Mouse (Mus musculus) forebrain, postnatal 0 days (tissue): Measurements from ENCODE around the gene Tenm4. TPM values are rescaled to one million over a fixed set of nuclear protein-coding genes. Genes with fewer than 3 reads are reported as not detected.
A peak's percentile ranks its signal among the peaks of the same experiment; 100 is the strongest.

ENCODE experiments used
- ATAC-seq: fragments of 200-750 bp; cut with Nextera tagmentation; 2 replicates; pipeline ENCODE4 v1.8.0; 2017; ENCODE audit warnings: mild to moderate bottlenecking, moderate library complexity
- DNase-seq: peaks from one replicate; pipeline ENCODE4 v3.0.0-alpha.2; 2015
- H3K27ac ChIP-seq: fragments of 300-500 bp; sonication (generic); 2 replicates; pipeline ENCODE4 v1.5.1; 2014; ENCODE audit warnings: low read depth, mild to moderate bottlenecking, antibody characterized with exemption, low read length, moderate library complexity, mixed read lengths
- H3K27me3 ChIP-seq: fragments of 300-500 bp; sonication (generic); 2 replicates; pipeline ENCODE4 v1.6.1; 2014; ENCODE audit warnings: mild to moderate bottlenecking, low read length, mixed read lengths; ENCODE audit not compliant: insufficient read depth
- H3K36me3 ChIP-seq: fragments of 300-500 bp; sonication (generic); 2 replicates; pipeline ENCODE4 v1.6.1; 2014; ENCODE audit warnings: mild to moderate bottlenecking, moderate library complexity; ENCODE audit not compliant: insufficient read depth
- H3K4me1 ChIP-seq: fragments of 300-500 bp; sonication (generic); 2 replicates; pipeline ENCODE4 v1.6.1; 2014; ENCODE audit warnings: antibody characterized with exemption; ENCODE audit not compliant: insufficient read depth
- H3K4me2 ChIP-seq: fragments of 300-500 bp; sonication (generic); 2 replicates; pipeline ENCODE4 v1.6.1; 2014; ENCODE audit warnings: low read depth, mild to moderate bottlenecking, moderate library complexity
- H3K4me3 ChIP-seq: fragments of 300-500 bp; sonication (generic); 2 replicates; pipeline ENCODE4 v1.5.1; 2014; ENCODE audit warnings: low read depth, low read length, mixed read lengths
- H3K9ac ChIP-seq: fragments of 300-500 bp; sonication (generic); 2 replicates; pipeline ENCODE4 v1.6.1; 2014; ENCODE audit warnings: mild to moderate bottlenecking
- H3K9me3 ChIP-seq: fragments of 300-500 bp; sonication (generic); 2 replicates; pipeline ENCODE4 v1.6.1; 2016; ENCODE audit warnings: low read length
- CTCF ChIP-seq: sonication (generic); IDR thresholded peaks from 2 replicates; pipeline ENCODE4 v1.5.1; 2016; ENCODE audit warnings: antibody characterized with exemption, control low read depth, low read depth
- WGBS: fragments of 180-500 bp; shearing (Covaris S2); extraction: QIAGEN DNeasy Blood & Tissue Kit; methylation state at CpG from one replicate; pipeline ENCODE4 v1.1.7; 2014; 5-methylcytosine and 5-hydroxymethylcytosine counted together
- polyA plus RNA-seq: library from polyadenylated mRNA; unstranded; fragments of >200 nt; fragmentation: Nextera tagmentation; extraction: Ambion mirVana; gene quantifications from 2 replicates; pipeline ENCODE4 v1.2.1, GENCODE M21; 2015
- total RNA-seq: library from RNA; depleted of rRNA; stranded (reverse); fragments of >200 nt; gene quantifications from 2 replicates; pipeline ENCODE4 v1.2.3, GENCODE M21; 2014

Tenm4 gene
- total and polyA plus RNA-seq, 2 experiments from 2014 or later: 50.6 to 69.5 TPM

DNA sequence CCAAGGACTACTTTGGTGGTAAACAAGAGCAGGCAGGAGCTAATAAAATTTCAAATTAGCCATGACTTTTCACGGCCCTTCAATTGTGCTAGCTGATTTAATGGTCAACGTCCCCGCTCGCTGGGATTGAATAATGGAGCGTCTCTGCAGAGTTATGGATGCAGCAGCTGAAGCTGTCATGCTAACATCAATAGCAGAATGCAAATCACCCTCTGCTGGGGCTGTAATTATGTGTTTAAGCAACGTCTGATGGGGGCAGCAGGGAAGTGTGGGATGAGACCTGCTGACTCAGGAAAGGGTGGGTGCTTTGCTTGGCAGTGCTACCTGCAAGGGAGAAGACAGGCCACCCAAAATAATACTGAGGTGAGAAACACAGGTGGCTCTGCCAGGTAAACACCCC is 649.3 kb downstream of the Tenm4 start:
- no peak overlapping the region for H3K4me2 ChIP-seq
- no peak for TF ChIP-seq CTCF
- no peak overlapping the region for H3K9ac ChIP-seq
- peak overlapping the region; percentile 9; the same call in 1 of the 2 replicates for H3K27ac ChIP-seq
- H3K4me3 ChIP-seq: no peak overlapping the region
- no peaks in the 10 kb centered on the region for H3K9me3 ChIP-seq
- peak; percentile 72 for ATAC-seq
- H3K4me1 ChIP-seq: peaks cover 12% of the 10 kb centered on the region
- H3K27me3 ChIP-seq: no peaks in the 10 kb centered on the region
- H3K36me3 ChIP-seq: 0 out of 2 replicates have a peak, but pooled peaks cover 3% of the 10 kb centered on the region
- DNase-seq: no peak
- 26% methylated on average over 6 of the region's 6 CpGs for WGBS

DNA sequence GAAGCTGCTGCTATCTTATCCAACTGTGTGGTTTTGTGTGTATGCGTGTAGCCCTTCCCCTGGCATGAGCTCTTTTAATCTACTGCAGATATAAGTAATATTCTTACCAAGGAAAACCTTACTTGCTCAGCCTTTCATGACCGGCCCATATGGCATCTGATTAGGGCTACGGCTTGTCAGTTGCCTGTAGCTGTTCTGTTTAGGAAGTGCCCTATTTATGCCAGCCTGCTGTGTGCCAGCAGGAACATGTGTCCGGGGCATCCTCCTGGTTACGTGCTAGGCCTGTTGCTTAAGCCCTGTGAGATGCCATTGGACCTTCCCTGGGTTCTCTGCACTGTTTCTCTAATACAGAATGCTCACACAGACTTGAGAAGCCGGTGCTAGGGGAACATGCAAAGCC is 655.1 kb downstream of the Tenm4 start:
- Histone ChIP-seq H3K9ac (no peak overlapping the region), H3K4me1 (no peaks in the 10 kb centered on the region), H3K36me3 (peaks cover 3% of the 10 kb centered on the region; the same call in 1 of the 2 replicates), H3K27me3 (no peaks in the 10 kb centered on the region), H3K4me2 (no peak overlapping the region), H3K27ac (no peak overlapping the region), H3K4me3 (no peak overlapping the region), H3K9me3 (no peaks in the 10 kb centered on the region)
- ATAC-seq (no peak), DNase-seq (no peak)
- WGBS: 66% methylated on average over 6 of the region's 6 CpGs
- no peak for TF ChIP-seq CTCF

DNA sequence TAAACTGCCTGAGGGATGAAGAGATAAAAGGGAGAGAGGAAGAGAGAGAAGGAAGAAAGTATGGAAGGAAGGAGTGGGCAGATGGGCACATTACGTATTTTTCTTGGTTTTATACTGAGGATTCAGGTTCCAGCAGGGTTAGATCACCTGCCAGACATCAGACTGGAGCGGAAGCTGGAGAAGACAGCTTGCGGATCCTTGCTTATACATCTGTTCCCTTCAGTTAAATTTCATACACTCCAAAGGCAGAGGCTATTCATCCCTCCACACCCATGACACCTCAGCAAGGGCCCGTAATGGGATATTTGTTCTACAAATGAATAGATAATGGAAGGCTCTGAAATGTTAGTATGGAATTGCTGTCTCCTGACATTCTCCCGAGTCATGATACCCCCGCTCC is 655.6 kb downstream of the Tenm4 start:
- WGBS: 86% methylated on average over 6 of the region's 6 CpGs
- no peak for TF ChIP-seq CTCF
- DNase-seq: no peak
- H3K4me1 ChIP-seq: no peaks in the 10 kb centered on the region
- no peaks in the 10 kb centered on the region for H3K27me3 ChIP-seq
- H3K27ac ChIP-seq: no peak overlapping the region
- H3K9me3 ChIP-seq: no peaks in the 10 kb centered on the region
- H3K4me2 ChIP-seq: no peak overlapping the region
- H3K4me3 ChIP-seq: no peak overlapping the region
- peaks cover 3% of the 10 kb centered on the region; the same call in 1 of the 2 replicates for H3K36me3 ChIP-seq
- H3K9ac ChIP-seq: no peak overlapping the region
- ATAC-seq: no peak

GRCm38 (mm10) chr7:96832551-96832950 is 661.5 kb downstream of the Tenm4 start:
- Histone ChIP-seq H3K4me1 (0 out of 2 replicates have a peak, but pooled peaks cover 18% of the 10 kb centered on the region), H3K4me2 (no peak overlapping the region), H3K9ac (no peak overlapping the region), H3K27me3 (no peaks in the 10 kb centered on the region), H3K9me3 (no peaks in the 10 kb centered on the region), H3K4me3 (no peak overlapping the region), H3K27ac (peak overlapping the region; percentile 50; the same call in 1 of the 2 replicates), H3K36me3 (peaks cover 5% of the 10 kb centered on the region)
- TF ChIP-seq CTCF: no peak
- 9% methylated on average over 9 of the region's 9 CpGs for WGBS
- ATAC-seq (peak; percentile 95), DNase-seq (peak; percentile 88)

GRCm38 (mm10) chr7:96833012-96833411 is 662.0 kb downstream of the Tenm4 start:
- H3K4me3 ChIP-seq: no peak overlapping the region
- no peak overlapping the region for H3K4me2 ChIP-seq
- no peak for TF ChIP-seq CTCF
- ATAC-seq: peak; percentile 42
- peak overlapping the region; percentile 35 for H3K27ac ChIP-seq
- no peaks in the 10 kb centered on the region for H3K27me3 ChIP-seq
- DNase-seq: no peak
- H3K4me1 ChIP-seq: 0 out of 2 replicates have a peak, but pooled peaks cover 18% of the 10 kb centered on the region
- 18% methylated on average over 3 of the region's 3 CpGs for WGBS
- no peak overlapping the region for H3K9ac ChIP-seq
- no peaks in the 10 kb centered on the region for H3K9me3 ChIP-seq
- H3K36me3 ChIP-seq: peaks cover 8% of the 10 kb centered on the region

DNA sequence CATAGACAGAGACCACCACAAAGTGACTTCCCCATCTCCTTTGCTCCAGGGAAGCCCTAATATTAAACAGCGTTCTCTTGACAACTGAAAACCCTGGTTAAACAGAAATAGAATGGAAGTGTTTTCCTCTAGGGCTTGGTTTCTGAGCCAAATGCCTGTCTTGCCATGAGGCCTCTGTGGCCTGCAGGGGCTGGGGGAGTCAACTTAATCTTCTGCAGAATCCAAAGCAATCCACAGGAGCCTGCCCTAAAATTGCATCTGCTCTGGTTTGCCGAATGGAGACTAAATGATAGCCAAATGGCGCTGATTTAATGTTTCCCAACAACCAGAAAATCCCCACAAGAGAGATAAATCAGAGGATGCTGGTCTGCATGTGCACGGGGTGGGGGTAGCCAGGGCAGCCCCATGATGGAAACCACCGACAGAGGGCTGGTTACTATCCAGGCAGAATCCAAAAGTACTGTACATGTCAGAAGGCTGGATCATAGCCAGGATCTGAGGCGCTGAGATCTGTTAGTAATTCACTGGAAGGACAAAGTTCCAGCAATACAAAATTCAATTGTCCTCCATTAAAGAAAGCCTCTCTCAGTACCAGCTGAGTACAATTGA is 663.7 kb downstream of the Tenm4 start:
- ATAC-seq: peak; percentile 25; the same call in 1 of the 2 replicates
- peak overlapping the region; percentile 55 for H3K27ac ChIP-seq
- peaks cover 13% of the 10 kb centered on the region for H3K36me3 ChIP-seq
- H3K4me1 ChIP-seq: 0 out of 2 replicates have a peak, but pooled peaks cover 18% of the 10 kb centered on the region
- no peaks in the 10 kb centered on the region for H3K27me3 ChIP-seq
- H3K4me3 ChIP-seq: no peak overlapping the region
- no peak overlapping the region for H3K9ac ChIP-seq
- H3K4me2 ChIP-seq: no peak overlapping the region
- no peaks in the 10 kb centered on the region for H3K9me3 ChIP-seq
- peak; percentile 65 for DNase-seq
- 21% methylated on average over 6 of the region's 6 CpGs for WGBS
- TF ChIP-seq CTCF: no peak; the same call in 1 of the 2 replicates

GRCm38 (mm10) chr7:96835313-96835712 is 664.3 kb downstream of the Tenm4 start:
- WGBS: 23% methylated on average over 2 of the region's 2 CpGs
- DNase-seq: no peak

More at GRCm38 (mm10) chr7:96835313-96835712, 664.3 kb downstream of the Tenm4 start:
- no peak for TF ChIP-seq CTCF
- Histone ChIP-seq H3K4me2 (no peak overlapping the region), H3K27ac (peak overlapping the region; percentile 55; the same call in 1 of the 2 replicates), H3K27me3 (no peaks in the 10 kb centered on the region), H3K9me3 (no peaks in the 10 kb centered on the region), H3K36me3 (peaks cover 13% of the 10 kb centered on the region), H3K4me3 (no peak overlapping the region), H3K9ac (no peak overlapping the region), H3K4me1 (0 out of 2 replicates have a peak, but pooled peaks cover 18% of the 10 kb centered on the region)
- no peak for ATAC-seq
